Mouse (Mus musculus) CD4-positive, CD25-positive, alpha-beta regulatory T cell, adult 2 months (primary cell): Measurements from ENCODE around the gene Gm17078.
"Not testable (repeated sequence)": the region's sequence is repeated elsewhere in the genome, so short reads cannot be mapped to it uniquely, and the experiment has no call there.

ENCODE experiments used
- DNase-seq: peaks from one replicate; pipeline ENCODE4 v3.0.0-alpha.2; 2012; ENCODE audit warnings: low read depth, low spot score

Gene Gm17078

GRCm38 (mm10) chr14:51611210-51611609, at the start of gene Gm17078:
TSS of gene Gm17078 (minus strand) at chr14:51611310.
- no peak for DNase-seq

DNA sequence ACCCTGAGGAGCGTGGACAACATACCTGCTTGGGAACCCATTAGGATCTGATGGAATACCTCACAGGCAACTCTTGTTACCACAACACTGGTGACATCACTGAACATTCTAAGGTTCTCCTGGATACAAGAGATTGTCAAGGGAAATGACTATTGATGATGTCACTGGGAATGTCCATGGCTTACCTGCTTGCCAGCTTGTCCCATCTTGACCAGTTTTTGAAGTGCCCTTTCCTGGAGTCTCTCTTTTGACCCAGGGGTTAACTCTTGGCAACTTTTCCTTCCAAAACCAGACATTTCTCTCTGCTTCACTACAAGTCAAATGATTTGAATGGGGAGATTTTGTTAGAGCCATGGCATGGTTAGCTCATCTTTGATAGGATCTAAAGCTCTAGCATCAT, 24.5 kb upstream of the Gm17078 start, which contains the start of gene Gm4181:
Gene Gm4181 (minus strand): TSS at position 101 of the 400 bp plus-strand sequence.
- not testable (repeated sequence) for DNase-seq

- DNase-seq: not testable (repeated sequence)
Measured at GRCm38 (mm10) chr14:51632426-51632825, 21.3 kb upstream of the Gm17078 start.

DNA sequence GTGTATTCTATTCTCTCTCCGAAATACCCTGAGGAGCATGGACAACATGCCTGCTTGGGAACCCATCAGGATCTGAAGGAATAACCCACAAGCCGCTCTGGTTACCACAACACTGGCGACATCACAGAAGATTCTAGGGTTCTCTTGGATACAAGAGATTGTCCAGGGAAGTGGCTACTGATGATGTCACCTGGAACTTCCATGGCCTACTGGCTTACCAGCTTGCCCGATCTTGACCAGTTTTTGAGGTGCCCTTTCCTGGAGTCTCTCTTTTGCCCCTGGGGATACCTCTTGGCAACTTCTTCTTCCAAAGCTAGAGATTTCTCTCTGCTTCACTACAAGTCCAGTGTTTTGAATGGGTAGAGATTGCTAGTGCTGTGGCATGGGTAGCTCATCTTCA, 19.1 kb downstream of the Gm17078 start, which contains the start of gene Gm17174:
Gene Gm17174 (minus strand): TSS at position 101 of the 400 bp plus-strand sequence.
- DNase-seq: not testable (repeated sequence)

DNA sequence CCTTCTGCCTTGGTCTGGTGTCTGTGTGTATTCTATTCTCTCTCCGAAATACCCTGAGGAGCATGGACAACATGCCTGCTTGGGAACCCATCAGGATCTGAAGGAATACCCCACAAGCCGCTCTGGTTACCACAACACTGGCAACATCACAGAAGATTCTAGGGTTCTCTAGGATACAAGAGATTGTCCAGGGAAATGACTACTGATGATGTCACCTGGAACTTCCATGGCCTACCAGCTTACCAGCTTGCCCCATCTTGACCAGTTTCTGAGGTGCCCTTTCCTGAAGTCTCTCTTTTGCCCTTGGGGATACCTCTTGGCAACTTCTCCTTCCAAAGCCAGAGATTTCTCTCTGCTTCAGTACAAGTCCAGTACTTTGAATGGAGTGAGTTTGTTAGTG, 37.1 kb downstream of the Gm17078 start, which contains the start of gene Gm17175:
Gene Gm17175 (minus strand): TSS at position 101 of the 400 bp plus-strand sequence.
- not testable (repeated sequence) for DNase-seq
